Mouse (Mus musculus): ENCODE results near the gene Icam1. TPM values are rescaled to one million over a fixed set of nuclear protein-coding genes. Genes with fewer than 3 reads are reported as not detected.

Gene Icam1
- total and polyA plus RNA-seq, 3 experiments, result 70.6 to 202 (median 102) TPM

GRCm38 (mm10) chr9:21036666-21037065 lies 20.9 kb downstream of the Icam1 start:
- Histone ChIP-seq H3K4me2 (ENCODE audit: insufficient read depth, low read depth, poor library complexity, severe bottlenecking) (no peak overlapping the region), H3K4me3 (replicated peaks in 1 of 3; ENCODE audit: low read depth in 2 of 3, low read length in 2 of 3, poor library complexity in 1 of 3) (no peak overlapping the region), H3K4me1 (ENCODE audit: control insufficient read depth in 1 of 2, insufficient read depth in 2 of 2) (peaks cover 14 to 34% of the 10 kb centered on the region in 2 experiments), H3K9me3 (replicated peaks; ENCODE audit: low read length) (no peaks in the 10 kb centered on the region), H3K9ac (ENCODE audit: insufficient read depth, low read depth) (no peak overlapping the region), H3K27ac (ENCODE audit: insufficient read depth, low read depth) (no peak overlapping the region), H3K79me2 (replicated peaks; ENCODE audit: control insufficient read depth, extremely low read depth, insufficient read depth, poor library complexity, severe bottlenecking) (no peaks in the 10 kb centered on the region), H3K36me3 (replicated peaks in 1 of 2; ENCODE audit: control insufficient read depth in 1 of 2, insufficient read depth in 1 of 2, low read length in 1 of 2) (peaks cover 23 to 39% of the 10 kb centered on the region in 2 experiments), H3K27me3 (replicated peaks) (no peaks in the 10 kb centered on the region)
- TF ChIP-seq MEF2A (IDR thresholded peaks at IDR 0.05; ENCODE audit: borderline replicate concordance, low read depth, low read length) (no peak), CHD2 (IDR thresholded peaks at IDR 0.05; ENCODE audit: low read length) (no peak)
- dilution Hi-C loops (cut with MboI; ENCODE audit: extremely low pct_ligation_motif_present, extremely low pct_unique_long_range_greater_than_20kb, low sequenced_read_pairs) (no loop called here), in situ Hi-C loops (cut with MboI; ENCODE audit: low pct_ligation_motif_present, low pct_unique_long_range_greater_than_20kb, low sequenced_read_pairs) (no loop called here)
- DNase-seq (ENCODE audit: extremely low read depth), result no peak

GRCm38 (mm10) chr9:21037481-21037891 lies 21.7 kb downstream of the Icam1 start:
- H3K27ac ChIP-seq (ENCODE audit: insufficient read depth, low read depth), result no peak overlapping the region
- no peaks in the 10 kb centered on the region for H3K79me2 ChIP-seq (replicated peaks; ENCODE audit: control insufficient read depth, extremely low read depth, insufficient read depth, poor library complexity, severe bottlenecking)
- H3K9ac ChIP-seq (ENCODE audit: insufficient read depth, low read depth), result no peak overlapping the region
- in situ Hi-C loops (cut with MboI; ENCODE audit: low pct_ligation_motif_present, low pct_unique_long_range_greater_than_20kb, low sequenced_read_pairs), result no loop called here
- peaks cover 14 to 29% of the 10 kb centered on the region in 2 experiments for H3K4me1 ChIP-seq (ENCODE audit: control insufficient read depth in 1 of 2, insufficient read depth in 2 of 2)
- no peaks in the 10 kb centered on the region for H3K9me3 ChIP-seq (replicated peaks; ENCODE audit: low read length)
- no peak for DNase-seq (ENCODE audit: extremely low read depth)
- H3K4me2 ChIP-seq (ENCODE audit: insufficient read depth, low read depth, poor library complexity, severe bottlenecking), result no peak overlapping the region
- TF ChIP-seq ELF1 (IDR thresholded peaks at IDR 0.05; ENCODE audit: low read depth, low read length) (no peak), MAX (IDR thresholded peaks at IDR 0.05; ENCODE audit: low read length) (no peak), RAD21 (IDR thresholded peaks at IDR 0.05; ENCODE audit: low read depth, low read length) (no peak), POLR2A (IDR thresholded peaks at IDR 0.05; ENCODE audit: low read depth, low read length) (no peak), E2F4 (IDR thresholded peaks at IDR 0.05; ENCODE audit: insufficient replicate concordance, low read depth, low read length) (no peak), PAX5 (IDR thresholded peaks at IDR 0.05; ENCODE audit: low read length) (no peak), SMC3 (IDR thresholded peaks at IDR 0.05; ENCODE audit: low read depth, low read length) (no peak), HCFC1 (IDR thresholded peaks at IDR 0.05; ENCODE audit: low read depth, low read length) (no peak), CHD2 (IDR thresholded peaks at IDR 0.05; ENCODE audit: low read length) (no peak)
- dilution Hi-C loops (cut with MboI; ENCODE audit: extremely low pct_ligation_motif_present, extremely low pct_unique_long_range_greater_than_20kb, low sequenced_read_pairs), result no loop called here
- no peaks in the 10 kb centered on the region for H3K27me3 ChIP-seq (replicated peaks)
- peaks cover 23 to 39% of the 10 kb centered on the region in 2 experiments for H3K36me3 ChIP-seq (replicated peaks in 1 of 2; ENCODE audit: control insufficient read depth in 1 of 2, insufficient read depth in 1 of 2, low read length in 1 of 2)
- H3K4me3 ChIP-seq (replicated peaks in 1 of 3; ENCODE audit: low read depth in 2 of 3, low read length in 2 of 3, poor library complexity in 1 of 3), result no peak overlapping the region

DNA sequence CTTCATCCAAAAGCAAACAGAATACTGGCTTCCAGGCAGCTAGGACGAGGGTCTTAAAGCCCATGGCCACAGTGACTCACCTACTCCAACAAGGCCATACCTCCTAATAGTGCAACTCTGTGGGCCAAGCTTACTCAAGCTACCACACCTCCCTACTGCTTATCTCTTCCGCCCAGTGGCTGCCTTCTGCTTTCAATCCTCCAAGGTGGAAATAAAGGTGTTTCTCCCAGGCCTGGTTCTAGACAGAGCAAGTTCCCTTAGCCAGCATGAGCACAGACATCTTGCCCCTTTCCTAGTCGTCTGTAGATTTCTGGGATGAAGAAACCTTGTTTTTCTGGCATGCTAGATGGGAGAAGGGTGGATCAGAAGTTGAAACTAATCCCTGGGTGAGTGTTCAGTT lies 24.0 kb downstream of the Icam1 start:
- in situ Hi-C loops (cut with MboI; ENCODE audit: low pct_ligation_motif_present, low pct_unique_long_range_greater_than_20kb, low sequenced_read_pairs), result no loop called here

More for the DNA sequence above, 24.0 kb downstream of the Icam1 start:
- Histone ChIP-seq H3K27ac (ENCODE audit: insufficient read depth, low read depth) (no peak overlapping the region), H3K4me2 (ENCODE audit: insufficient read depth, low read depth, poor library complexity, severe bottlenecking) (no peak overlapping the region), H3K79me2 (replicated peaks; ENCODE audit: control insufficient read depth, extremely low read depth, insufficient read depth, poor library complexity, severe bottlenecking) (no peaks in the 10 kb centered on the region), H3K9me3 (replicated peaks; ENCODE audit: low read length) (no peaks in the 10 kb centered on the region), H3K4me1 (ENCODE audit: control insufficient read depth in 1 of 2, insufficient read depth in 2 of 2) (peaks cover 9 to 15% of the 10 kb centered on the region in 2 experiments), H3K27me3 (replicated peaks) (no peaks in the 10 kb centered on the region), H3K9ac (ENCODE audit: insufficient read depth, low read depth) (no peak overlapping the region), H3K4me3 (replicated peaks in 1 of 3; ENCODE audit: low read depth in 2 of 3, low read length in 2 of 3, poor library complexity in 1 of 3) (no peak overlapping the region), H3K36me3 (replicated peaks in 1 of 2; ENCODE audit: control insufficient read depth in 1 of 2, insufficient read depth in 1 of 2, low read length in 1 of 2) (peaks cover 23 to 37% of the 10 kb centered on the region in 2 experiments)
- no peak for TF ChIP-seq EP300 (IDR thresholded peaks at IDR 0.05; ENCODE audit: low read length)
- no peak for TF ChIP-seq ZMIZ1 (IDR thresholded peaks at IDR 0.05; ENCODE audit: low read depth, low read length)
- TF ChIP-seq SMC3 (IDR thresholded peaks at IDR 0.05; ENCODE audit: low read depth, low read length), result no peak
- no peak for TF ChIP-seq NELFE (IDR thresholded peaks at IDR 0.05; ENCODE audit: low read depth, low read length)
- TF ChIP-seq MAZ (IDR thresholded peaks at IDR 0.05; ENCODE audit: low read depth, low read length), result no peak
- no peak for DNase-seq (ENCODE audit: extremely low read depth)
- dilution Hi-C loops (cut with MboI; ENCODE audit: extremely low pct_ligation_motif_present, extremely low pct_unique_long_range_greater_than_20kb, low sequenced_read_pairs), result no loop called here

Data from CH12.LX (cell line).